Mouse (Mus musculus) layer of hippocampus, adult 9-11 months (tissue): Measurements from ENCODE around the gene Trim25.
A peak's percentile ranks its signal among the peaks of the same experiment; 100 is the strongest.
"Not testable (repeated sequence)": the region's sequence is repeated elsewhere in the genome, so short reads cannot be mapped to it uniquely, and the experiment has no call there.

Experiments used
- DNase-seq: peaks from one replicate; pipeline ENCODE4 v3.0.0; 2022

The Trim25 gene

GRCm38 (mm10) chr11:88995616-88996015, 3.6 kb upstream of the Trim25 start:
- DNase-seq: no peak

DNA sequence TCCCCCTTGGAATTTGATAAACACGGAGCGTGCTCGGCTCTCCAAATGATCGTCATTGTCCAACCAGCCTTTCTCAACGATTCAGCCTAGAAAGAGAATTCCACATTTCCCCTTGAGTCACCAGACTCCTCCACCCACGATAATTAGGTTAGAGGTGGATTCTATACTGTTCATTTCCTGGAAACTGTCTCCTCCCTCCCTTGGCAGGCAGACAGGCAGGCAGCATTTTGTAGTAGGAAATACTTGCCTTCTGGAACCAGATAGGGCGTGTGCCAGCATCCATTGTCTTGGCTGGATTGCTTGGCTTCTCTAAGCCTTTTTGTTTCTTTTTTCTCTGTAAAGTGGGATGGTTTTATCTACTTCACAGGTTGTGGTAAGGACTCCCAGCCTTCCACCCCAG, 2.7 kb upstream of the Trim25 start:
- no peak for DNase-seq

DNA sequence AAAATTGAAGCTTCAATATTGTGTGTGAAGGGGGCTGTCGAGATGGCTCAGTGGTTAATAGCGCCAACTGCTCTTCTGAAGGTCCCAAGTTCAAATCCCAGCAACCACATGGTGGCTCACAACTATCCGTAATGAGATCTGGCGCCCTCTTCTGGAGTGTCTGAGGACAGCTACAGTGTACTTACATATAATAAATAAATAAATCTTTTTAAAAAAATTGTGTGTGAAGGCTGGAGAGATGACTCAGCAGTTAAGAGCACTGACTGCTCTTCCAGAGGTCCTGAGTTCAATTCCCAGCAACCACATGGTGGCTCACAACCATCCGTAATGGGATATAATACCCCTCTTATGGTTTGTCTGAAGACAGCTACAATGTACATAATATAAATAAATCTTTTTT, 1.8 kb upstream of the Trim25 start:
- not testable (repeated sequence) for DNase-seq

DNA sequence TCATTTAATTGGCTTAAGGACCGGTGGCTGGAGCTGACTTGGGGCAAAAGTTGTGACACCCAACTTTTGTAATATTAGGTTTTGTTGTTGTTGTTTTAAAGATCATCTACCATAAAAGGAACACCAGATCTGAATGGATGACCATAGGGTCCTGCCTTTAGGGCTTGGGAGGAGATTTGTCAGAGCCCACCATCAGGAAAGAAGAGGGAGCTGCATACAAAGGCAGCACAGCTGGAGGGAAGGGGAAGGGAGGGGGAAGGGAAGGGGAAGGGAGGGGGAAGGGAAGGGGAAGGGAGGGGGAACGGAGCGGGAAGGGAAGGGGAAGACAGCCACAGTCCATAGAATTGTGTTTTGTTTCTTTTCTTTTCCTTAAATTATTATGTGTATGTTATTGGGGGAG, 770 bp upstream of the Trim25 start:
- DNase-seq: no peak

- DNase-seq: no peak
These were observed 749 bp downstream of the Trim25 start for GRCm38 (mm10) chr11:88999723-89000526.

DNA sequence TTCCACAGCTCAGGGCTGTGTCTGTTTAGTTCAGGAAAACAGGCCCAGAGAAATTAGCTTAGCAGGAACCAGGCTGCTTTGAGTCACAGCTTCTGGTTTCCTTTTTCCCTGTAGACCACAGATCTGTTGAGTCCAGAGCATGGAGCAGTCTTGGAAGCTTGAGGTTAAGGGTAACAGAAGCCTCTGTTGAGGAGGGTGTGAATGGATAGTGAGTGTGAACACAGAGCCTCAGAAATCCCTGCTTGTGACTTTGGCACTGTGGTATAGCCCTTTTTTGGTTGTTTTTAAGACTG, 1.3 kb downstream of the Trim25 start:
- no peak for DNase-seq

- no peak for DNase-seq
These were observed 2.4 kb downstream of the Trim25 start for GRCm38 (mm10) chr11:89001569-89001968.

- DNase-seq: no peak
These were observed 2.9 kb downstream of the Trim25 start for GRCm38 (mm10) chr11:89002068-89002467.

- DNase-seq: no peak
These were observed 3.4 kb downstream of the Trim25 start for GRCm38 (mm10) chr11:89002621-89003020.

GRCm38 (mm10) chr11:89003078-89003477, 3.9 kb downstream of the Trim25 start:
- DNase-seq: no peak

DNA sequence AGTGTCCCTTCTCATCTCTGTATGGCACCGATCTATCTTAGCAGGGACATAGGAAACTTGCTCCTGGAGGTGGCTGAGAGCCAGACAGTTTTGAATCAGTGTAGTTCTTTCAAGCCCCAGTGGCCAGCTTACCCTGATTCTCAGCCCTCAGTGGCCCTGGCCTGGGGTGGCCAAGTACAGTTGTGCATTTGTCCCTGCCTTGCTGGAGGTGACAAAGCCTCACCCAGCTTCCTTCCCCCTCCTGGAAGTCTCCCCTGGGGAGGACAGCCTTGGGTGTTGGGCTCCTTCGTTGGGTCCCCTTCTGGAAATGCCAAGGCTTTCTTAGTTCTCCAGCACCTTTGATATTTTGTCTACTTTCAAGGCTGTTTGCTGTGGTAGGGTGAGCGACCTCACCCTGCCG, 4.5 kb downstream of the Trim25 start:
- no peak for DNase-seq

GRCm38 (mm10) chr11:89005473-89005872, 6.3 kb downstream of the Trim25 start:
- DNase-seq: no peak

- DNase-seq: no peak
These were observed 7.2 kb downstream of the Trim25 start for GRCm38 (mm10) chr11:89006404-89006803.

- DNase-seq: no peak
These were observed 8.4 kb downstream of the Trim25 start for GRCm38 (mm10) chr11:89007582-89007981.

DNA sequence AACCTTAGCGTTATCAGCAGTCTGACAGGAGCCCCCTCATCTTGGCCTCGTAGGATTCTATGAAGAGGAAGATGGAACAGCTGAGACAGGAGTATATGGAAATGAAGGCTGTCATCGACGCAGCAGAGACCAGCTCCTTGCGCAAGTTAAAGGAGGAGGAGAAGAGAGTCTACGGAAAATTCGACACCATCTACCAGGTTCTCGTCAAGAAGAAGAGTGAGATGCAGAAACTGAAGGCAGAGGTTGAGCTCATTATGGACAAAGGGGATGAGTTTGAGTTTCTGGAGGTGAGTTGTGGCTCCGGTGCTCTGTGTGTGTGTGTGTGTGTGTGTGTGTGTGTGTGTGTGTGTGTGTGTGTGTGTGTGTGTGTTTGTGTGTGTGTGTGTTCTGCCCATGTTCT, 9.9 kb downstream of the Trim25 start:
- DNase-seq: no peak

DNA sequence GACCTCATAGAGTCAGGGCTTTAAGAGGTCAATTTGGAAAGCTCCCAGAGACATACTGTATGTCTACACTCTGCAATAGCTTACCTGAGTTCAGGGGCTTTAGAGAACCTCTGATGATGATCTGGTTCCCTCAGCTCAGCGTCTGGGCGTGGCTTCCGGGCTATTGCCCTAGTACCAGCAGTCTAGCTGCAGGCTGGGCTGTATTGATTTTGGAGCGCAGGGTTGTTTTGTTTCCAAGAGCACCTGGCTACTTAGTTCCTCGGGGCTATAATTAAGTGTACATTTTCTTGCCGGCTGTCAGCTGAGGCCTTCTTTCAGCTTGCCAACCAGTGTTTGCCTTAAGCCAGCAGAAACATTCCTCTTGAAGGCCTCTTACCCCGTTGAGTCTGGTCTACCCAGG, 10.3 kb downstream of the Trim25 start:
- no peak for DNase-seq

DNA sequence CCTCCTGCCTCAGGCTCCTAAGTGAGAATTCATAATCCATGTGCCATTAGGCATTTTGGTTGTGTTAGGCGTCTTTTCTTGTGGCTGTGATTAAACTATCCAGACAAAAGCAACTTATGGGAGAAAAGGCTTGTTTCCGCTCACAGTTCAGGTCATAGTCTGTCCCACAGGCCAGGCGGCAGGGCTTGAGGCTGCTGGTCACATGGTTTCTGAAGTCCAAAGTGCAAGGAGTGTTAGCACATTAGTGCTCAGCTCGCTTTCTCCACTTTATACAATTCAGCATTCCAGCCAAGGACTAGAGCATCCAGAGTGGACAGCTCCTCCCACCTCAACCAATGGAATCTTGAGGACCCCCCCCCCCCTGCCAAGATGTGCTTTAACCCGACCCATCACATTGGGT, 13.1 kb downstream of the Trim25 start:
- DNase-seq: no peak

- DNase-seq: no peak
These were observed 18.5 kb downstream of the Trim25 start for GRCm38 (mm10) chr11:89017514-89018182.

DNA sequence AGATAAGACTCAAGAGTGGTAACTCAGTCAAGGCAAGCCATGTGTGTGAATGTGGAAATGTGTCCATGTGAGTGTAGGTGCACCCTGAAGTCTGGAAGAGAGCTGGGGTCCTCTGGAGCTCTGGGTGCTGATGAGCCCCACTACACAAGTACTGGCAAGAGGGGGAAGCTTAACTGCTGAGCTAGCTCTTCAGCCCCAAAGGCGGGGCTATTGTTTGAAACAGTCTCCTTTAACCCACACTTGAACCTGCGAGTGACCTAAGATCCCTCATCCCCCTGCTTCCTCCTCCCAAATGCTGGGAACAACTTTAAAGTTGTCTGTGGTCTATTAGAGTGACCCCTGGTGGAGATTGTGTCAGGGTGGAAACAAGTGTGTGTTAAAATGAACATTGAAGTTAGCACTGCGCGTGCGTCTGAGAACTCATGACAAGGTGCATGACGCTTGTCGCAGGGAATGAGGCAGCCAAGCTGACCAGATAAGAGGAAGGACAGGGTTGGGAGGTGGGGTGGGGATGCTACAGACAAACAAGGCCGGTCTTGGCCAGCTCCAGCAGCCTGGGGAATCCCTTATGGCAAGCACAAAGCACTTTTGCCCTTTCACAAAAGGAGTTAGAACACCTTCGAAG, 21.6 kb downstream of the Trim25 start:
- no peak for DNase-seq

DNA sequence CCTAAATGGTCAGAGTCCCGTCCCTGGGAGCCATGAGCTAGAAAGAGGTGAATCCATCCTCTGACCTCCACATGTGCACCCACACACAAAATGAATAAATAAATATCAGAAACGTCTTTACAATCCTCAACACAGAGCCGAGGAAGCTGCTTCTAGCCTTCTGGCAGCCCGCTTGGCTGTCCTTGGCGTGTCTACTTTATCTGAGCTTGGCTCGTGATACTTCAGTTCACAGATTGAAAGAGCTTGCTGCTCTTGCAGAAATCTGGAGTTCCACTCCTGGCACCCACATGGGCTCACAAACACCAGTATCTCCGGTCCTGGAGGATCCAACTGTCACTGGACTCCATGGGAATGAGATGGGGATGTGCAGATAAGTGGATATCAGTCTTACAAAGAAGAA, 22.5 kb downstream of the Trim25 start:
- DNase-seq: no peak

GRCm38 (mm10) chr11:89022120-89022731, 23.1 kb downstream of the Trim25 start:
- no peak for DNase-seq

DNA sequence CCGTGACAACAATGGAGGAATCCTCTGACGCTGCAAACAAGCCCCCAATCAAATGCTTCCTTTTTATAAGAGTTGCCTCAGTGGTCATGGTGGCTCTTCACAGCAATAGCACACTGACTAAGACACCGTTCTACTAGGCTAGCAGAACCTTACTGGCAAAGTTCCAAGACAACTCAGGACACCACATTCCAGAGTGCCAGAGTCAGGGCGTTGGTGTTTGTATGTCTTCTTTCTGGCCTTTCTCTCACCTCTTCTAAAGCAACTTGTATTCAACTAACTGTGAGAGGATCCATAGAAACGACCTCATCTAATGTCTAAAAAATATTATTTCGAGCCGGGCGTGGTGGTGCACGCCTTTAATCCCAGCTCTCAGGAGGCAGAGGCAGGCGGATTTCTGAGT, 24.3 kb downstream of the Trim25 start:
- DNase-seq: no peak

DNA sequence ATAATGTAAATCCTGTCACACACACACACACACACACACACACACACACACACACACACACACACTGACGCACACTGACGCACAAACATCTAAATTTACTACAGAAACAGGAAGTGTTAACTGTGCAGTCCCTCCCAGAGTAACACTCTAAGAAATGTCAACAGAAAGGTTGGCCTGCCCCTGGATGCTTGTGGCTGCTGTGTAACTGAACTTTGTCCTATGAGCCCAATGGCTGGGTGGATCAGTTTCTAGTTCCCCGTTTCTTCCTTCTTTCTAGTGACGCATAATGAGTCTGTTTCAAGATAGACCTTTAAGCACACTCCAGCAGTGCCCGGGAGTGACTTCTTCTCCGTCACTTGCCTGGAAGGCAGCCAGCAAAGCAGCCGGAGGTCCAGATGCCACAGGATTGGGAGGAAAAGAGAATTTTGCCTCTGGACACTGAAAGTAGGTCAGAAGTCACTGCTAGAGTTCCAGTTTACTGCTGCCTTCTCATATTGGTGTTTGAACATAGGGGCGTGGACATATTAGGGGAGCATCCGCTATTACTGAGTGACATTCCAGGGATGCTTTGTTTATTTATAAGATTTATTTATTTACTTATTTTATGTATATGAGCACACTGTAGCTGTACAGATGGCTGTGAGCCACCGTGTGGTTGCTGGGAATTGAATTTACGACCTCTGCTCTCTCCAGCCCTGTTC, 25.2 kb downstream of the Trim25 start:
- DNase-seq: peak; percentile 64
